Mouse (Mus musculus) heart, postnatal 0 days (tissue): Measurements from ENCODE around the gene Nt5c2.

Source experiments
- CTCF ChIP-seq: IDR thresholded peaks from 2 replicates; pipeline ENCODE4 v1.5.1; 2016; ENCODE audit warnings: antibody characterized with exemption, control low read depth, low read depth
- EP300 ChIP-seq: IDR thresholded peaks from 2 replicates; pipeline ENCODE4 v1.6.1; 2016; ENCODE audit warnings: antibody characterized with exemption, low read depth

DNA sequence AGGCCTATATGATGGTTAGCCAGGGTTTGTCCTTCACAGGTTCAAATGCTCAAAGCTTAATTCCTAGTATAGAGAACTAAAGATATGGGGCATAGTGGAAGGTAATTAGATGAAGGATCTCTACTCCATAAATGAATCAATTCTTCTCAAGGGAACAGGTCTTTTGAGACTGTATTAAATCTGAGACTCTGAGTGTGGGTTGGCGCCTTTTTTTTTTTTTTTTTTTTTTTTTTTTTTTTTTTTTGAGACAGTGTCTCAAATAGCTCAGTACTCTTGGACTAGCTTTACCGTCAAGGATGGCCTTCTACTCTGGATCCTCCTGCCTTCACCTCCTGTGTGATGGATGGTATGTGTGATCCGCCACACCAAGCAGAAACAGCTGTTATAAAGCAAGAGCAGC, 21.6 kb upstream of the Nt5c2 start:
- TF ChIP-seq CTCF: no peak
- no peak for TF ChIP-seq EP300
